Mouse (Mus musculus): Measurements from ENCODE around the gene Synpo2.

Gene Synpo2

GRCm38 (mm10) chr3:123227276-123227675 lies 8.7 kb downstream of the Synpo2 start:
- CTCF ChIA-PET: interaction anchor here in 2 of 4 experiments (0.6 kb wide), 2 partner anchors 51 to 323 kb away, joined by 3 to 4 read pairs; no protein-coding TSS in a partner anchor

GRCm38 (mm10) chr3:123218646-123219045 lies 17.3 kb downstream of the Synpo2 start:
- ChIA-PET POLR2A (interaction anchor here in 2 of 4 experiments (1.3 to 2.0 kb wide), 2 partner anchors 17 to 49 kb away, joined by 4 to 5 read pairs; partner anchors contain the start of genes Sec24d (in 1 of the 2) and Synpo2 (in 1 of the 2)), CTCF (interaction anchor here in 2 of 4 experiments (0.5 to 0.6 kb wide), 2 partner anchors 60 to 142 kb away, joined by 3 to 6 read pairs; no protein-coding TSS in a partner anchor)

More at GRCm38 (mm10) chr3:123227276-123227675, 8.7 kb downstream of the Synpo2 start:
- POLR2A ChIA-PET: interaction anchor here in 1 of 4 experiments (0.6 kb wide), 1 partner anchor 33 kb away, joined by 4 read pairs; no protein-coding TSS in a partner anchor

- ChIA-PET CTCF (no interaction called here), POLR2A (no interaction called here)
Measured at GRCm38 (mm10) chr3:123208891-123209290, 27.1 kb downstream of the Synpo2 start.

- CTCF ChIA-PET: interaction anchor here in 1 of 4 experiments (1.5 kb wide), 1 partner anchor 48 kb away, joined by 3 read pairs; no protein-coding TSS in a partner anchor
- POLR2A ChIA-PET: no interaction called here
Measured at GRCm38 (mm10) chr3:123207386-123207785, 28.6 kb downstream of the Synpo2 start.

GRCm38 (mm10) chr3:123205485-123205884 lies 30.5 kb downstream of the Synpo2 start:
- ChIA-PET CTCF (no interaction called here), POLR2A (interaction anchor here in 1 of 4 experiments (0.5 kb wide), 1 partner anchor 168 kb away, joined by 3 read pairs; no protein-coding TSS in a partner anchor)

- ChIA-PET POLR2A (interaction anchor here in 1 of 4 experiments (0.5 kb wide), 1 partner anchor 168 kb away, joined by 3 read pairs; no protein-coding TSS in a partner anchor), CTCF (no interaction called here)
Measured at GRCm38 (mm10) chr3:123205065-123205464, 30.9 kb downstream of the Synpo2 start.

GRCm38 (mm10) chr3:123204658-123205057 lies 31.3 kb downstream of the Synpo2 start:
- ChIA-PET POLR2A (interaction anchor here in 1 of 4 experiments (0.7 kb wide), 1 partner anchor 12 kb away, joined by 3 read pairs; no protein-coding TSS in a partner anchor), CTCF (no interaction called here)

GRCm38 (mm10) chr3:123201798-123202197 lies 34.2 kb downstream of the Synpo2 start:
- CTCF ChIA-PET: no interaction called here
- POLR2A ChIA-PET: interaction anchor here in 1 of 4 experiments (0.7 to 1.3 kb wide), 2 partner anchors 78 to 322 kb away, joined by 3 read pairs; no protein-coding TSS in a partner anchor

- CTCF ChIA-PET: interaction anchor here in 2 of 4 experiments (0.6 to 1.0 kb wide), 2 partner anchors 25 to 1293 kb away, joined by 3 to 17 read pairs; no protein-coding TSS in a partner anchor
- POLR2A ChIA-PET: interaction anchor here in 2 of 4 experiments (1.2 to 1.6 kb wide), 2 partner anchors 12 to 313 kb away, joined by 4 read pairs; no protein-coding TSS in a partner anchor
Measured at GRCm38 (mm10) chr3:123193740-123194139, 42.2 kb downstream of the Synpo2 start.

- ChIA-PET CTCF (interaction anchor here in 3 of 4 experiments (1.1 to 1.7 kb wide), 4 partner anchors 23 to 33 kb away, joined by 3 to 5 read pairs (median 4); no protein-coding TSS in a partner anchor), POLR2A (no interaction called here)
Measured at GRCm38 (mm10) chr3:123191602-123192001, 44.3 kb downstream of the Synpo2 start.

- CTCF ChIA-PET: interaction anchor here in 3 of 4 experiments (1.1 to 1.7 kb wide), 3 partner anchors 29 to 32 kb away, joined by 3 to 5 read pairs (median 4); no protein-coding TSS in a partner anchor
- POLR2A ChIA-PET: interaction anchor here in 1 of 4 experiments (0.6 to 1.4 kb wide), 2 partner anchors 10 to 323 kb away, joined by 3 to 5 read pairs; no protein-coding TSS in a partner anchor
Measured at GRCm38 (mm10) chr3:123190329-123190728, 45.6 kb downstream of the Synpo2 start.

- POLR2A ChIA-PET: interaction anchor here in 1 of 4 experiments (1.4 kb wide), 1 partner anchor 9 kb away, joined by 3 read pairs; no protein-coding TSS in a partner anchor
- CTCF ChIA-PET: interaction anchor here in 1 of 4 experiments (1.3 to 1.7 kb wide), 2 partner anchors 21 to 31 kb away, joined by 3 to 5 read pairs; no protein-coding TSS in a partner anchor
Measured at GRCm38 (mm10) chr3:123189826-123190225, 46.1 kb downstream of the Synpo2 start.

GRCm38 (mm10) chr3:123188616-123189230 lies 47.2 kb downstream of the Synpo2 start:
- ChIA-PET POLR2A (interaction anchor here in 1 of 4 experiments (1.4 kb wide), 1 partner anchor 8 kb away, joined by 3 read pairs; no protein-coding TSS in a partner anchor), CTCF (interaction anchor here in 2 of 4 experiments (0.5 to 1.3 kb wide), 3 partner anchors 20 to 1172 kb away, joined by 3 to 4 read pairs (median 3); no protein-coding TSS in a partner anchor)

- ChIA-PET POLR2A (interaction anchor here in 1 of 4 experiments (0.7 kb wide), 1 partner anchor 234 kb away, joined by 4 read pairs; no protein-coding TSS in a partner anchor), CTCF (interaction anchor here in 2 of 4 experiments (0.6 to 1.1 kb wide), 3 partner anchors 28 to 150 kb away, joined by 3 read pairs; no protein-coding TSS in a partner anchor)
Measured at GRCm38 (mm10) chr3:123187370-123188124, 48.4 kb downstream of the Synpo2 start.

- ChIA-PET CTCF (no interaction called here), POLR2A (no interaction called here)
Measured at GRCm38 (mm10) chr3:123185238-123185925, 50.6 kb downstream of the Synpo2 start.

GRCm38 (mm10) chr3:123184281-123184680 lies 51.7 kb downstream of the Synpo2 start:
- ChIA-PET POLR2A (no interaction called here), CTCF (interaction anchor here in 2 of 4 experiments (0.6 to 1.0 kb wide), 2 partner anchors 15 to 122 kb away, joined by 3 to 7 read pairs; no protein-coding TSS in a partner anchor)

GRCm38 (mm10) chr3:123179508-123179907 lies 56.4 kb downstream of the Synpo2 start:
- POLR2A ChIA-PET: no interaction called here
- CTCF ChIA-PET: no interaction called here

GRCm38 (mm10) chr3:123179041-123179440 lies 56.9 kb downstream of the Synpo2 start:
- CTCF ChIA-PET: no interaction called here
- POLR2A ChIA-PET: no interaction called here
